Mouse (Mus musculus) forebrain, embryonic 11.5 days (tissue): ENCODE data around the gene Nfam1. TPM values are rescaled to one million over a fixed set of nuclear protein-coding genes. Genes with fewer than 3 reads are reported as not detected.
A peak's percentile ranks its signal among the peaks of the same experiment; 100 is the strongest.

Source experiments
- ATAC-seq: fragments of 200-750 bp; cut with Nextera tagmentation; replicated peaks from 2 replicates; pipeline ENCODE4 v1.8.0; 2017; ENCODE audit warnings: moderate TSS enrichment; ENCODE audit not compliant: low FRiP score
- DNase-seq: peaks from one replicate; pipeline ENCODE4 v3.0.0-alpha.2; 2017; ENCODE audit warnings: low spot score
- H3K27ac ChIP-seq: fragments of 300-500 bp; sonication (generic); 2 replicates; pipeline ENCODE4 v1.5.1; 2014; ENCODE audit warnings: low read depth, low read length
- H3K27me3 ChIP-seq: fragments of 300-500 bp; sonication (generic); 2 replicates; pipeline ENCODE4 v1.6.1; 2014; ENCODE audit warnings: mild to moderate bottlenecking, low read length, mixed read lengths; ENCODE audit not compliant: control insufficient read depth, insufficient read depth
- H3K36me3 ChIP-seq: fragments of 300-500 bp; sonication (generic); 2 replicates; pipeline ENCODE4 v1.6.1; 2014; ENCODE audit warnings: mild to moderate bottlenecking, low read length, moderate library complexity, mixed read lengths; ENCODE audit not compliant: control insufficient read depth, insufficient read depth
- H3K4me1 ChIP-seq: fragments of 300-500 bp; sonication (generic); replicated peaks from 2 replicates; pipeline ENCODE4 v1.6.1; 2014; ENCODE audit warnings: low read length, mixed read lengths; ENCODE audit not compliant: control insufficient read depth, insufficient read depth
- H3K4me2 ChIP-seq: fragments of 300-500 bp; sonication (generic); 2 replicates; pipeline ENCODE4 v1.6.1; 2014; ENCODE audit warnings: low read depth, mild to moderate bottlenecking, low read length, moderate library complexity, mixed read lengths; ENCODE audit not compliant: severe bottlenecking
- H3K4me3 ChIP-seq: fragments of 300-500 bp; sonication (generic); 2 replicates; pipeline ENCODE4 v1.5.1; 2014; ENCODE audit warnings: low read depth, low read length
- H3K9ac ChIP-seq: fragments of 300-500 bp; sonication (generic); 2 replicates; pipeline ENCODE4 v1.6.1; 2014; ENCODE audit warnings: low read length
- H3K9me3 ChIP-seq: fragments of 300-500 bp; sonication (generic); 2 replicates; pipeline ENCODE4 v1.6.1; 2016; ENCODE audit warnings: low read length, mixed read lengths; ENCODE audit not compliant: control insufficient read depth
- WGBS: fragments of 180-500 bp; shearing (Covaris S2); extraction: QIAGEN DNeasy Blood & Tissue Kit; methylation state at CpG from one replicate; pipeline ENCODE4 v1.1.7; 2014; 5-methylcytosine and 5-hydroxymethylcytosine counted together
- polyA plus RNA-seq: library from polyadenylated mRNA; unstranded; fragments of >200 nt; fragmentation: Nextera tagmentation; extraction: Ambion mirVana; gene quantifications from 2 replicates; pipeline ENCODE4 v1.2.1, GENCODE M21; 2014

Gene Nfam1
- polyA plus RNA-seq, 1 experiment from 2014 or later: 1.7 TPM

GRCm38 (mm10) chr15:82964266-82964825 is 68.8 kb downstream of the Nfam1 start:
- H3K9ac ChIP-seq: peak overlapping the region; percentile 66
- peak overlapping the region; percentile 25; the same call in 1 of the 2 replicates for H3K27ac ChIP-seq
- H3K36me3 ChIP-seq: no peaks in the 10 kb centered on the region
- H3K27me3 ChIP-seq: peaks cover 31% of the 10 kb centered on the region
- WGBS: 74% methylated on average over 14 of the region's 14 CpGs
- no peak for ATAC-seq
- peak overlapping the region; percentile 50; the same call in 1 of the 2 replicates for H3K4me3 ChIP-seq
- H3K9me3 ChIP-seq: no peaks in the 10 kb centered on the region
- peaks cover 46% of the 10 kb centered on the region for H3K4me1 ChIP-seq
- H3K4me2 ChIP-seq: no peak overlapping the region
- no peak for DNase-seq

- peak overlapping the region; percentile 25; the same call in 1 of the 2 replicates for H3K27ac ChIP-seq
- no peaks in the 10 kb centered on the region for H3K9me3 ChIP-seq
- no peaks in the 10 kb centered on the region for H3K36me3 ChIP-seq
- WGBS: 1% methylated on average over 17 of the region's 82 CpGs
- H3K4me2 ChIP-seq: peak overlapping the region; percentile 77; the same call in 1 of the 2 replicates
- H3K4me1 ChIP-seq: peaks cover 44% of the 10 kb centered on the region
- DNase-seq: peak; percentile 71
- peaks cover 28% of the 10 kb centered on the region for H3K27me3 ChIP-seq
- ATAC-seq: no peak
- H3K4me3 ChIP-seq: peak overlapping the region; percentile 50
- H3K9ac ChIP-seq: peak overlapping the region; percentile 66
Measured at GRCm38 (mm10) chr15:82963556-82964156, 69.5 kb downstream of the Nfam1 start.

DNA sequence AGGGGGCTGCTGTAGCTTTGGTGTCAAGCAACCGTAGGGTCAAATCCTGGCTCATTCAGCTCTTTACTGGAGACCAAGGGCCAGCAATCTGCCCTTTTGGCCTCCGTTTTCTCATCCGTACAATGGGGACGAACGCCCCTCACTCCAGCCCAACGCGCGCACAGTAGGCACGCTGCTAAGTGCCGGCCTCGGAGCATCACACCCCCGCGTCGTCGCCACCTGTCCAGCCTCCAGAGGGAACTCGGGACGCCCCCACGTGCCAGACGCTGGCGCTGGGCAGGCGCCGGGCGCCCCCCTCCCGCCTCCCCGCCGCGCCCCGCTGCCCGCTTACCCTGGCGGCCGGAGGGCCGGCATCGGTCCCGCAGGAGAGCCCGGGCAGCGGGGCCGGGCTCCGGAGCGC is 70.0 kb downstream of the Nfam1 start:
- no peaks in the 10 kb centered on the region for H3K9me3 ChIP-seq
- ATAC-seq (no peak), DNase-seq (no peak)
- H3K36me3 ChIP-seq: no peaks in the 10 kb centered on the region
- peaks cover 43% of the 10 kb centered on the region for H3K4me1 ChIP-seq
- H3K27me3 ChIP-seq: peaks cover 28% of the 10 kb centered on the region
- H3K4me3 ChIP-seq: peak overlapping the region; percentile 50
- peak overlapping the region; percentile 77 for H3K4me2 ChIP-seq
- H3K9ac ChIP-seq: peak overlapping the region; percentile 72
- H3K27ac ChIP-seq: no peak overlapping the region
- WGBS: 4% methylated on average over 23 of the region's 39 CpGs

DNA sequence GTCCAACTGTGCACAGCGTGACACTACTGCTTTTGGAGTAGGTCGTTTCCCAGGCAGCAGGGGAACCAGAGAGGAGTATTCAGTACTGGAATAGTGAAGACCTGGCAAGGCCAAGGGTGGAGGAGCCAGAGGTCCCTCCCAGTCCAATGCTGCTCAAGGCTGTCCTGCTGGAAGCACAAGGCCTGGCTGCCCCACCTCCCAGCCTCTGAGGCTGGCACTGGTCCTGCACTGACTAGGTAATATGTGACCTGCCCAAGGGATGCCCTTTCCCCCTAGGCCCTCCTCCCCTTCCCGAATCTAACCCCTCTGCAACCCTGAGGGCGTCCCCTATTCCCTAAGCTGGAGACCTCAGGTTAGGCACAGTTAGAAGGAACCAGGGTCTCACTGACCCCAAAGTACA is 70.6 kb downstream of the Nfam1 start:
- no peaks in the 10 kb centered on the region for H3K9me3 ChIP-seq
- peaks cover 41% of the 10 kb centered on the region for H3K4me1 ChIP-seq
- peak overlapping the region; percentile 14 for H3K9ac ChIP-seq
- peak overlapping the region; percentile 50 for H3K4me3 ChIP-seq
- H3K27me3 ChIP-seq: peaks cover 28% of the 10 kb centered on the region
- 34% methylated on average over 4 of the region's 4 CpGs for WGBS
- DNase-seq (no peak), ATAC-seq (no peak)
- H3K27ac ChIP-seq: no peak overlapping the region
- no peaks in the 10 kb centered on the region for H3K36me3 ChIP-seq
- H3K4me2 ChIP-seq: peak overlapping the region; percentile 77

GRCm38 (mm10) chr15:82960786-82961561 is 72.1 kb downstream of the Nfam1 start:
- H3K9ac ChIP-seq: no peak overlapping the region; the same call in 1 of the 2 replicates
- H3K27me3 ChIP-seq: peaks cover 26% of the 10 kb centered on the region
- H3K4me3 ChIP-seq: 0 out of 2 replicates have a peak overlapping the region, but pooled peaks have one; percentile 6
- no peaks in the 10 kb centered on the region for H3K36me3 ChIP-seq
- H3K9me3 ChIP-seq: no peaks in the 10 kb centered on the region
- peaks cover 45% of the 10 kb centered on the region for H3K4me1 ChIP-seq
- peak overlapping the region; percentile 34 for H3K4me2 ChIP-seq
- peak overlapping the region; percentile 13; the same call in 1 of the 2 replicates for H3K27ac ChIP-seq
- DNase-seq (peak; percentile 77), ATAC-seq (peak; percentile 49)
- WGBS: under 1% methylated on average over 26 of the region's 26 CpGs

GRCm38 (mm10) chr15:82959151-82959550 is 74.0 kb downstream of the Nfam1 start:
- Histone ChIP-seq H3K4me1 (peaks cover 45% of the 10 kb centered on the region), H3K4me3 (no peak overlapping the region), H3K27ac (no peak overlapping the region), H3K9ac (peak overlapping the region; percentile 7; the same call in 1 of the 2 replicates), H3K27me3 (peaks cover 19% of the 10 kb centered on the region), H3K4me2 (no peak overlapping the region; the same call in 1 of the 2 replicates), H3K9me3 (no peaks in the 10 kb centered on the region), H3K36me3 (no peaks in the 10 kb centered on the region)
- 66% methylated on average over 12 of the region's 12 CpGs for WGBS
- ATAC-seq (no peak), DNase-seq (no peak)

DNA sequence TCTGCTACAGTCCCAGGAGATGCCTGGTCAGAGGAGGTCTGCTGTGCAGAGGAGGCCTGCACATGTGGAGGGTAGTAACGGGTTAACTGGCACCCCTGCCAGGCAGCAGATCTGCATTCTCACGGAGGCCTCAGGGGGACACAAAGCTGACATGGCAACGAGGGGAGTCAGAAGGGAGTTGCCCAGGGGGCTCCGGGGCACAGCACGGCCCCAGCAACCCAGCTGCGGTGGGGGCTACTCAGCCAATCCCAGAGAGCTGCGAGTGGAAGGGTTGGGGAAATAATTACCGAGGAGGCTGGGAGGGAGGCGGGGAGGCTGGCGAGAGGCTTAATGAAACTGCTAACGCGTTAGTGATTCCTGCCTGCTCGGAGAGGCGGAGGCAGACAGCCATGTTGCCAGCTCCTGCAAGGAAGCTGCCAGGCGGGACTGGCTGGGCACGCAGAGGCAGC is 74.8 kb downstream of the Nfam1 start:
- Histone ChIP-seq H3K9me3 (no peaks in the 10 kb centered on the region), H3K9ac (peak overlapping the region; percentile 7; the same call in 1 of the 2 replicates), H3K4me1 (peaks cover 47% of the 10 kb centered on the region), H3K27me3 (peaks cover 19% of the 10 kb centered on the region), H3K4me2 (peak overlapping the region; percentile 39), H3K4me3 (no peak overlapping the region), H3K36me3 (no peaks in the 10 kb centered on the region), H3K27ac (peak overlapping the region; percentile 53; the same call in 1 of the 2 replicates)
- peak; percentile 81 for DNase-seq
- peak; percentile 46 for ATAC-seq
- 2% methylated on average over 16 of the region's 16 CpGs for WGBS

DNA sequence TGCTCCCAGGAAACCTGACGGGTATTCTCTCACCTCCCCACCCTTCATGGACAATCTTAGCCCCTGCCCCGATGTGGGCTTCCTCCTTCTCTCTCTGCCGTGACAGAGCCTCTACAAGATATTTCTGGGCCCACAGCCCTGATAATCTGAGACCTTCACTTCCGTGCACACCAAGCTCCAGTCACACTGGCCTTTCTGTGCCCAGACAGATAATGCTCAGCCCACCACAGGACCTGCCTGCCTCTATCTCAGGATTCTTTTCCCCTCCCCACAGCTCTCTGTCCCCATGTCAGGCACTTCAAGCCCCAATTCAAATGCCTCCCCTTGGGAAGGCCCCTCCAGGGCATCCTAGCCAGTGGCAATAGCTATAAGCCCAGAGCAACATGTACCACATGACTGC is 76.4 kb downstream of the Nfam1 start:
- Histone ChIP-seq H3K27ac (no peak overlapping the region), H3K9ac (0 out of 2 replicates have a peak overlapping the region, but pooled peaks have one; percentile 3), H3K4me2 (no peak overlapping the region), H3K9me3 (no peaks in the 10 kb centered on the region), H3K4me3 (no peak overlapping the region), H3K4me1 (peaks cover 51% of the 10 kb centered on the region), H3K36me3 (no peaks in the 10 kb centered on the region), H3K27me3 (peaks cover 11% of the 10 kb centered on the region; the same call in 1 of the 2 replicates)
- DNase-seq (no peak), ATAC-seq (no peak)
- 61% methylated on average over 4 of the region's 4 CpGs for WGBS
